Mouse (Mus musculus) intestine, embryonic 14.5 days (tissue): ENCODE results near the gene Hagh. TPM values are rescaled to one million over a fixed set of nuclear protein-coding genes. Genes with fewer than 3 reads are reported as not detected.

Experiments used
- ATAC-seq: fragments of 200-750 bp; cut with Nextera tagmentation; replicated peaks from 2 replicates; pipeline ENCODE4 v1.8.0; 2017; ENCODE audit warnings: low read depth, moderate number of reproducible peaks, moderate TSS enrichment, moderate library complexity; ENCODE audit not compliant: low FRiP score, low TSS enrichment
- DNase-seq: peaks from one replicate; pipeline ENCODE4 v3.0.0-alpha.2; 2018; ENCODE audit warnings: low spot score
- H3K27ac ChIP-seq: fragments of 300-500 bp; sonication (generic); 2 replicates; pipeline ENCODE4 v1.5.1; 2014; ENCODE audit warnings: low read depth, mild to moderate bottlenecking, control low read depth
- H3K27me3 ChIP-seq: fragments of 300-500 bp; sonication (generic); replicated peaks from 2 replicates; pipeline ENCODE4 v1.6.1; 2014; ENCODE audit warnings: low read length, control low read depth; ENCODE audit not compliant: control insufficient read depth, insufficient read depth
- H3K36me3 ChIP-seq: fragments of 300-500 bp; sonication (generic); 2 replicates; pipeline ENCODE4 v1.6.1; 2014; ENCODE audit warnings: low read length, control low read depth; ENCODE audit not compliant: control insufficient read depth, insufficient read depth
- H3K4me1 ChIP-seq: fragments of 300-500 bp; sonication (generic); replicated peaks from 2 replicates; pipeline ENCODE4 v1.6.1; 2014; ENCODE audit warnings: low read length, control low read depth, mixed read lengths; ENCODE audit not compliant: control insufficient read depth, insufficient read depth
- H3K4me2 ChIP-seq: fragments of 300-500 bp; sonication (generic); 2 replicates; pipeline ENCODE4 v1.6.1; 2014; ENCODE audit warnings: low read length
- H3K4me3 ChIP-seq: fragments of 300-500 bp; sonication (generic); 2 replicates; pipeline ENCODE4 v1.5.1; 2014; ENCODE audit warnings: low read depth, low read length, control low read depth, mixed read lengths
- H3K9ac ChIP-seq: fragments of 300-500 bp; sonication (generic); 2 replicates; pipeline ENCODE4 v1.6.1; 2014; ENCODE audit warnings: mild to moderate bottlenecking, low read length
- H3K9me3 ChIP-seq: fragments of 300-500 bp; sonication (generic); 2 replicates; pipeline ENCODE4 v1.6.1; 2016; ENCODE audit warnings: low read length, control low read depth; ENCODE audit not compliant: control insufficient read depth
- WGBS: fragments of 180-500 bp; shearing (Covaris S2); extraction: QIAGEN DNeasy Blood & Tissue Kit; methylation state at CpG from one replicate; pipeline ENCODE4 v1.1.7; 2014; 5-methylcytosine and 5-hydroxymethylcytosine counted together
- polyA plus RNA-seq: library from polyadenylated mRNA; unstranded; fragments of >200 nt; fragmentation: Nextera tagmentation; extraction: Ambion mirVana; gene quantifications from 2 replicates; pipeline ENCODE4 v1.2.1, GENCODE M21; 2014

Gene Hagh
- polyA plus RNA-seq, 1 experiment from 2014 or later = 39.1 TPM

DNA sequence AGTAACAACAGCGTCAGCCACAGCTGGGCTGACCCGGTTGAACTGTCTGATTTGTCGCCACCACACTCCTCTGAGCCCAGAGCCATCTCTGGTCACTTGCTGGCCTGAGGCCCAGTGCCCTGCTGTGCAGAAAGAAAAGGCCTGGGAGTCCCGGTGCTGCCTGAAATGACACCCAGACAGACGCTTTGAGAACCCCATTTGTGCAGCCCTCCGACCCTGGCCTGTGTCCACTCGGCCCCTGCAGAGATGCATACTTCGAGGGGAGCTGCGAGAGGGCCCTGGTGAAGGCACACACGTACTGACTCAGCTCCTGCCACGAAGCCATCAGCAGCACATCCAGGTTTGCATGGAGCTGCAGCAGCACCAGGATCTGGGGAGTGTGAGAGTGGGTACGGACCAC lies 52.8 kb downstream of the Hagh start:
- no peaks in the 10 kb centered on the region for H3K9me3 ChIP-seq
- DNase-seq = no peak
- no peak overlapping the region for H3K27ac ChIP-seq
- H3K4me3 ChIP-seq = no peak overlapping the region
- H3K9ac ChIP-seq = no peak overlapping the region
- H3K4me2 ChIP-seq = no peak overlapping the region
- H3K27me3 ChIP-seq = no peaks in the 10 kb centered on the region
- WGBS = 91% methylated on average over 12 of the region's 12 CpGs
- peaks cover 29% of the 10 kb centered on the region for H3K4me1 ChIP-seq
- no peak for ATAC-seq
- peaks cover 57% of the 10 kb centered on the region for H3K36me3 ChIP-seq

DNA sequence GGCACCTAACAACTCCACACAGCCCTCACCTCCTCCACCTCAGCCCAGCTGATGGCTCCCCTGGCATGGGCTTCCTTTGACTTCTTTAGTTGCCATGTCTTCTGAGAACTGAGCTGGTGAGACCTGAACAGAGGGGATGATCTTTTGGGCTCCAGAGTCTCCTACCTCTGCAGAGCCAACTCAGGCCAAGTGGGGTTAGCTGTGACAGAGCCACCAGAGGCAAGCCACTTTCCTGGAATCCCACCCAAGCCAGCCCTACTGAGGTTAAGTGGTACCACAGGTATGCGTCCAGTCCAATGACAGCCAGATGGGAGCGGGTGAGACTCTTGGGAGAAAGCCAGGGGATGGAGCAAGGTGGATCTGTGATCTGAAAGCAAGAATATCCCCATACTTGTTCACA lies 53.3 kb downstream of the Hagh start:
- Histone ChIP-seq H3K4me2 (no peak overlapping the region), H3K27ac (no peak overlapping the region), H3K4me1 (peaks cover 27% of the 10 kb centered on the region), H3K36me3 (peaks cover 62% of the 10 kb centered on the region), H3K9ac (no peak overlapping the region), H3K9me3 (no peaks in the 10 kb centered on the region), H3K4me3 (no peak overlapping the region), H3K27me3 (no peaks in the 10 kb centered on the region)
- ATAC-seq (no peak), DNase-seq (no peak)
- WGBS = 92% methylated on average over 2 of the region's 2 CpGs

DNA sequence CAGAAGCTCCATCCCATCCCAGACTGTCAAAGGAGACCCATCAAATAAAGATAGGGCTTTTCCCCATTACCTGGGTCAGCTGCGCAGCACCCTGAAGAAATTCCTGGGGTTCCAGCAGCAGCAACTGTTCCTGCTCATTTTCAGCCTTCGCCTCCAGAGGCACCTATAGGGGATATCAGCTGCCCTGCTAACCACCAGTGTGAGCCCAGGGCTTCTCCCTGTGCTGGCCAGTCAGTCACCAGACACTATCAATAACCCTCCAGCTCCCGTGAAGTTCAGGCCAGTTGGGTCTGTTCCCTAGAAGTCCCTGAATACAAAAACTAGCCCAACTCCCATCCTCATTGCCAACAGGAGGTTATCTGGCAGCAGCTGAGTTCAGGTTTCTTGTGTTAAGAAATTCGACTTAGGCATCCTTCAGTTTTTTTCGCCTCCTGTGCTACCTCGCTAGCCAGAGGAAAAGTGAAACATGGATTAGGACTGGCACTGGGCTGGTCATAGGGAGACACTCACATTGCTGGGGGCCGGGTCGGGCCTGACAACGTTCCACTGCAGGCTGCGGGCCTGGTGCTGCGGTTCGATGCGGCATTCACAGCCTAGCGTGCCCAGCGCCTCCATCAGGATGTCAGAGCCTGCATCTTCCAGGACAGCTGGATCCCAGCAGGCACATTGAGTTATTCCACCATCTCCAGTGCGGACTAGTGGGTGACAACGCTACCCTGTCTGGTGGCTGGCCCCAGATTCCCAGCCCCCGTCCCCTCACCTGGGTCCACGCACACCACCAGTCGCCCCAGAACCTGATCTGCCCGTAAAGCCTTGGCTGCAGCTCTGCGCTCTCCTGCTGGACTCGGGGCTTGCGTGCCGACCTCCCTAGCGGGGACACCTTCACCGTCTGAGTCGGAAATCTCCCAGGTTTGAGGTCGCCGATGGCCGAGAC lies 54.4 kb downstream of the Hagh start:
- ATAC-seq = no peak
- no peak for DNase-seq
- H3K4me1 ChIP-seq = peaks cover 27% of the 10 kb centered on the region
- peak overlapping the region; percentile 97 for H3K4me3 ChIP-seq
- H3K4me2 ChIP-seq = peak overlapping the region; percentile 83
- no peaks in the 10 kb centered on the region for H3K27me3 ChIP-seq
- H3K9me3 ChIP-seq = no peaks in the 10 kb centered on the region
- peak overlapping the region; percentile 69; the same call in 1 of the 2 replicates for H3K27ac ChIP-seq
- H3K36me3 ChIP-seq = peaks cover 67% of the 10 kb centered on the region
- 11% methylated on average over 31 of the region's 31 CpGs for WGBS
- peak overlapping the region; percentile 85 for H3K9ac ChIP-seq

DNA sequence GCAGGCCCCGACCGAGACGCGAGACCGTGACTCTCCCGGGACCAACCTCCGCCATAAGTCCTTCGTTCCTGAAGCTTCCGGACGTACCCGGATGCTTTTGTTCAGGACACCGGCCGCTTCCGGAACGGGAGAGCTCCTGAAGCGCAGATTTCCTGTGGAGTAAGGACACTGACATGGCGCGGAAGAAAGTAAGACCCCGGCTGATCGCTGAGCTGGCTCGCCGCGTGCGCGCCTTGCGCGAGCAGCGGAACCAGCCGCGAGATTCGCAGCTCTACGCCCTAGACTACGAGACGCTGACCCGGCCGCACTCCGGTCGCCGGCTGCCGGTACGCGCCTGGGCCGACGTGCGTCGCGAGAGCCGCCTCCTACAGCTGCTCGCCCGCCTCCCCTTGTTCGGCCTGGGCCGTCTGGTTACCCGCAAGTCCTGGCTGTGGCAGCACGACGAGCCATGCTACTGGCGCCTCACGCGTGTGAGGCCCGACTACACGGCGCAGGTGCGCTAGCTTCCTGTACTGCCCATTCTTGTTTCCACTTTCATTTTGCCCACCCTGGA lies 55.1 kb downstream of the Hagh start, which contains the start of the genes Eme2 and Mrps34:
Gene Eme2, minus strand, starts transcription at position 93 of the 553 bp plus-strand sequence.
Gene Mrps34, plus strand, starts transcription at position 122 of the 553 bp plus-strand sequence.
- WGBS = under 1% methylated on average over 62 of the region's 62 CpGs
- H3K4me2 ChIP-seq = peak within 1 kb of the TSS; percentile 83
- H3K9me3 ChIP-seq = no peaks in the 10 kb centered on the region
- peaks cover 27% of the 10 kb centered on the region for H3K4me1 ChIP-seq
- H3K27me3 ChIP-seq = no peaks in the 10 kb centered on the region
- DNase-seq (peak; percentile 93), ATAC-seq (peak; percentile 47)
- peaks cover 67% of the 10 kb centered on the region for H3K36me3 ChIP-seq
- H3K4me3 ChIP-seq = peak within 1 kb of the TSS; percentile 97
- peak within 1 kb of the TSS; percentile 85 for H3K9ac ChIP-seq
- peak within 1 kb of the TSS; percentile 69 for H3K27ac ChIP-seq

DNA sequence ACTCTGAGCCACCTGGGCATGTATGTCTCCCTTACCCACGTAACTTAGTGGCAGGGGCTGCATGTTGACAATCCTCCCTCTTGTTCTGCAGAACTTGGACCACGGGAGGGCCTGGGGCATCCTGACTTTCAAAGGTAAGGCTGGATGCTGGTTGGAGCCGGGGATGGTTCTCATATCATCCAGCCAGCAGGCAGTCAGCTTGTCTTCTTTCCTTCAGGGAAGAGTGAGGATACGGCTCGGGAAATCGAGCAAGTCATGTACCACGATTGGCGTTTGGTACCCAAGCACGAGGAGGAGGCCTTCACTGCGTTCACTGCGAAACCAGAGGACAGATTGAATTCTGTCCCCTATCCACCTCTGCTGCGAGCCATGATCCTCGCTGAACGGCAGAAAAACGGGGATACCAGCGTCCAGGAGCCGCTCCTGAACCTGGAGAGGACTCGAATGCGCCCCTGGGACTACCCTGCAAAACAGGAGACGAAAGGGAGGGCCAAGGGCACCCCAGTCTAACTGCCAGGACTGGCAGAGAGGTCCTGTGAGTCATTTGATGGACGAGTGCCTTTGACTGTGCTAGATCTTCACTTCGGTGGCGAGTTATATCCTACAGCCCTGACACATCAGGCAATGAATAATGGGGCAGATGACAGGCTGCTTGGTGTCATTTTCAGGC lies 55.8 kb downstream of the Hagh start:
- ATAC-seq (peak; percentile 3; the same call in 1 of the 2 replicates), DNase-seq (no peak)
- H3K4me3 ChIP-seq = peak overlapping the region; percentile 97
- H3K4me1 ChIP-seq = peaks cover 27% of the 10 kb centered on the region
- H3K9me3 ChIP-seq = no peaks in the 10 kb centered on the region
- WGBS = 11% methylated on average over 23 of the region's 23 CpGs
- peak overlapping the region; percentile 85 for H3K9ac ChIP-seq
- no peaks in the 10 kb centered on the region for H3K27me3 ChIP-seq
- peaks cover 67% of the 10 kb centered on the region for H3K36me3 ChIP-seq
- peak overlapping the region; percentile 69; the same call in 1 of the 2 replicates for H3K27ac ChIP-seq
- peak overlapping the region; percentile 83 for H3K4me2 ChIP-seq

- 1% methylated on average over 50 of the region's 50 CpGs for WGBS
Measured at GRCm38 (mm10) chr17:24896241-24896992, 56.5 kb downstream of the Hagh start, which contains the start of gene Nme3. Nme3 (plus strand) TSS chr17:24896500.

GRCm38 (mm10) chr17:24896993-24897269 lies 57.0 kb downstream of the Hagh start:
- peak overlapping the region; percentile 54; the same call in 1 of the 2 replicates for H3K27ac ChIP-seq
- no peak for ATAC-seq
- H3K4me2 ChIP-seq = peak overlapping the region; percentile 83
- H3K4me1 ChIP-seq = peaks cover 27% of the 10 kb centered on the region
- 28% methylated on average over 11 of the region's 11 CpGs for WGBS
- no peaks in the 10 kb centered on the region for H3K27me3 ChIP-seq
- peaks cover 67% of the 10 kb centered on the region for H3K36me3 ChIP-seq
- DNase-seq = no peak
- H3K9ac ChIP-seq = peak overlapping the region; percentile 85
- peak overlapping the region; percentile 97 for H3K4me3 ChIP-seq
- H3K9me3 ChIP-seq = no peaks in the 10 kb centered on the region

More at GRCm38 (mm10) chr17:24896241-24896992, 56.5 kb downstream of the Hagh start, which contains the start of gene Nme3:
- H3K27me3 ChIP-seq = no peaks in the 10 kb centered on the region
- DNase-seq (peak; percentile 90), ATAC-seq (peak; percentile 82)
- peak within 1 kb of the TSS; percentile 85 for H3K9ac ChIP-seq
- H3K9me3 ChIP-seq = no peaks in the 10 kb centered on the region
- peak within 1 kb of the TSS; percentile 83 for H3K4me2 ChIP-seq
- H3K4me3 ChIP-seq = peak within 1 kb of the TSS; percentile 97
- peaks cover 27% of the 10 kb centered on the region for H3K4me1 ChIP-seq
- H3K36me3 ChIP-seq = peaks cover 67% of the 10 kb centered on the region
- H3K27ac ChIP-seq = peak within 1 kb of the TSS; percentile 69

- Histone ChIP-seq H3K4me1 (peaks cover 27% of the 10 kb centered on the region), H3K36me3 (peaks cover 67% of the 10 kb centered on the region), H3K4me3 (peak overlapping the region; percentile 97), H3K4me2 (peak overlapping the region; percentile 83; the same call in 1 of the 2 replicates), H3K9ac (no peak overlapping the region), H3K27me3 (no peaks in the 10 kb centered on the region), H3K9me3 (no peaks in the 10 kb centered on the region), H3K27ac (no peak overlapping the region)
- WGBS = 73% methylated on average over 4 of the region's 4 CpGs
- no peak for DNase-seq
- no peak for ATAC-seq
Measured at GRCm38 (mm10) chr17:24897600-24897999, 57.7 kb downstream of the Hagh start.
